Mouse (Mus musculus): ENCODE measurements around the gene Il12rb1.

Gene Il12rb1

DNA sequence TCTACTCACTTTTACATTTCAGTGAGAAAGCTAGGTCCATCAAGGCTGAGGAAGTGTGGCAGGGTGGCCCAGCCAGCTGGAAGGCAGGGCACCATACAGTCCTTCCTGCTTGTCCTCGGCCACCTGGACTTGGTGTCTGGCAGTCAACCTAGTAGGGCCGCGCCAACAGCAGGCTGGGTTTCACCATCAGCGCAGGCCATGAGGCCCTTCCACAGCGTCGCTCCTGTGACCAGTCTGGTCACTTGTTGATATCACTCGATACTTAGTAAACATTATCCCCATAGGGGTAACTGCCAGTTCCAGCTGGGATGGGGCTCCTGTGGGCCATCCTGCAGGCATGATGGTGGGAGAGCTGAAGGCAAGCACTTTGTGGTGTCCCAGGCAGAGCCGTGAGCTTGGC is 23.3 kb downstream of the Il12rb1 start:
- no peak for DNase-seq (ENCODE audit: low spot score)

DNA sequence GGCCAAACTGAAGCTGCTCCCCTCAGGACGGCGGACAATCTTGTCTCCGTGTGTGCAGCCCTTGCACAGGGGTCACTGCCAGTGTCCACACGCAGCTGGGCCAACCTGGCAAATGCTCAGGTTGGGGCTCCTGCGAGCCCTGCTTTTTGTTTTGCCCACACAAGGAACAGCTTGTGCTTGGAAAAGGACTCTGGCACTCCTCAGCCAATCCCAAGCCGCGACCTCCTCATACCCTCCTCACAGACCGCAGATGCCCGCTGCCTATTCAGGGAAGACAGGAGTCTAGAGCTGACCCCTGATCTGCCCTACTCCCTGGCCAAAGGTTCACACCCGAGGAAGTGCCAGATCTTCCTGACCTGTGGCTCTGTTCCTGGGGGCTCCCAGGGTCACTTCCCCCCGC is 24.1 kb downstream of the Il12rb1 start:
- DNase-seq (ENCODE audit: low spot score) = no peak

GRCm38 (mm10) chr8:70833018-70833482 is 24.8 kb downstream of the Il12rb1 start:
- DNase-seq (ENCODE audit: low spot score) = peak; percentile 46

GRCm38 (mm10) chr8:70833520-70833919 is 25.3 kb downstream of the Il12rb1 start:
- peak; percentile 74 for DNase-seq (ENCODE audit: low spot score)

DNA sequence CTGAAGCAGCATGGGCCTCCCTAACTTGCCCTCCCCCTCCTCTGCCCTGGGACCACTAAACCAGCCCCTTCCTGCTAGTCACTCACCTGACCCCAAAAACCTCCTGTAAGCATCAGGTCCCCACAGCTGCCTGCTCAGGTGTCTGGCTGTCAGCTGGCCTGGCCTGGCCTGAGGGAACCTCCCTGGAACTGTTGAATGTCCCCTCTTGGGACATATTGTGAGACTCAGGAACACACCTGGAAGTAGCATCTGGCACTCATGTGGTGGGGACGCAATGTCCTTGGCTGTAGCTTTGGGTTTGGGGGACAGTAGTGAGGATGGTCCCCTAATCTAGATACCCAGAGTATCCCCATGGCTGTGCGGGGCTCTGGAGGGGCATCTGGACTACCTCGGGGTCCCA is 25.8 kb downstream of the Il12rb1 start:
- no peak for DNase-seq (ENCODE audit: low spot score)

GRCm38 (mm10) chr8:70836666-70837065 is 28.4 kb downstream of the Il12rb1 start:
- DNase-seq (ENCODE audit: low spot score) = no peak

GRCm38 (mm10) chr8:70838654-70839407 is 30.6 kb downstream of the Il12rb1 start:
- DNase-seq (ENCODE audit: low spot score) = no peak

DNA sequence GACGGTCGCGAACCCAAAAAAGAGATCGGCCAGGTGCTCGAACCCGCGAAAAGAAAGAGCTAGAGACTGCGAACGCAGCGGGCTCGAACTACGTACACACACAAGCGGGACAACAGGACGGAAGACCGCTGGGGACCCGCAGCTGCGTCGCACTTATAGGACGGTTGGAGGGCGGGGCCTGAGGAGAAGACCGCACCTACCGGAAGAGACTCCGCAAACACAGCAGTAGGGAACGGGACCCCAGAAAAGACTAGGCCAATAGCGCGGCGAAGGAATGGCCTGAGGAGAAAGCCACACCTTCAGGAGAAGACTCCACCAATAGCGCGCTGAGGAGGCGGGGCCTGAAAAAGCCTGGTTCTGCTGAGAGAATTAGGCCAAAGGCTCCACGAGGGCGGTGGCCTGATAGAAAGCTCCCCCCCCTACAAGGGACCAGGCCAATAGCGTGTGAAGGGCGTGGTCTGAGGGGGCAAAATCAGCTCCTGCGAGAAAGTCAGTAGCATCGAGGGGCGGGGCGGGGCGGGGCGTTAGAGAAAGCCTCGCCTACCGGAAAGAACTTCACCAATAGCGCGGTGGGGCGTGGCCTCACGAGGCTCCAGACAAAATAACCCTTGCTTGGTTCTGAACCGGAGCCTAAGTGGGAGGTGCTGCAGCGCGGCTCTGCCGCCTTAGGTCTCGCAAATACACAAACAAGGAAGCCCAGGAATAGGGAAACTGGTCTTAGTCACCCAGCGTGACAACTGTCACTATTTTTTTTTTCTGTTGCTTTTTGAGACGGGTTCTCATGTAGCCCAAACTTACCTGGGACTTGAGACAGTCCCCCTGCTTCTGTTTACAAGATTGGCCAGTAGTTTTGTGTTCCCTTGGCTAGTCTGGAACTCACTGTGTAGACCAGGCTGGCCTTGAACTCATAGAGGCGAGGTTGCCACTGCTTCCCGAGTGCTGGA is 31.4 kb downstream of the Il12rb1 start, which contains the start of gene Arrdc2:
Gene Arrdc2 (minus strand): TSS at position 313 of the 944 bp plus-strand sequence.
- peak; percentile 100 for DNase-seq (ENCODE audit: low spot score)

GRCm38 (mm10) chr8:70840590-70840989 is 32.3 kb downstream of the Il12rb1 start:
- no peak for DNase-seq (ENCODE audit: low spot score)

DNA sequence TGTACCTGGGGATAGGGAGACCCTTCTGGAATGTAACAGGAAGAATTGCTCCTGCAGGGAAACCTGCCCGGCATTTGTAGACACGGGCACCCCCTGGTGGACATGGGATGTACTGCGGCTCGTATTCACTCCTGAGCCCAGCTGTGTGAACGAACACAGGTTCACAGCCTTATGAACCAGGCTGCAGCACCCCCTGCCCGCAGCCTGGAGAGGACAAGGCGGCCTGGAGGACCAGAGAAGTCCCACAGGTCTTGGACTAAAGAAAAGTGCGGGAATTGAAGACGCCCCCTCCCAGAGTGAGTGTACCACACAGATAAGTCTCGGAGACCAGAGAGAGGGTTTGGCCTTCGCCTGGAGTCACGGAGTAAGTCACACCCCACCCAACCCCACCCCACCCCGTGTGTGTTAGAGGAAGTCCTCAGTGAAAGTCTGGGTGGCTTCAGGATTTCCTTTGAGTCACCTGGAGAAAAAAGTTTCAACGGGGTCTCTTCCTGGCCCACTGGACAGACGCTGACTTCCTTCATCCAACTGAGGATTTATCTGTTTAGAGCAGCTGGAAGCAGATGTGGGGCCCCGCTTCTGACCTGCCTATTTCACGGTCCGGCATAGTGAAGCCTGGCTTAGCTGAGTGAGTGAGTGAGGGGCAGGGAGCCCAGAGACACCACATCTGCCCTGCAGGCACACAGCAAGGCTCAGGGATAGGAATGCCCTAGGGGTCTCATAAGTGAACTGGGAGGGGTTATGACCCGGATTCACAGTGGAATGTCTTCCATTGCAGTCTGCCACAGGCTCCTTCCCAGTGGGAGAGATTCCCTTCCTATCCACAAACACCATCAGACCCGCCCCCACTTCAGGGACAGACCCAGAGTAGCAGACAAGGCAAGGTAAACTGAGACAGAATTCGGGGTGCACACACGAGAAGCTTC is 33.2 kb downstream of the Il12rb1 start:
- peak; percentile 93 for DNase-seq (ENCODE audit: low spot score)

- DNase-seq (ENCODE audit: low spot score) = no peak
Measured at GRCm38 (mm10) chr8:70842484-70842883, 34.2 kb downstream of the Il12rb1 start.

DNA sequence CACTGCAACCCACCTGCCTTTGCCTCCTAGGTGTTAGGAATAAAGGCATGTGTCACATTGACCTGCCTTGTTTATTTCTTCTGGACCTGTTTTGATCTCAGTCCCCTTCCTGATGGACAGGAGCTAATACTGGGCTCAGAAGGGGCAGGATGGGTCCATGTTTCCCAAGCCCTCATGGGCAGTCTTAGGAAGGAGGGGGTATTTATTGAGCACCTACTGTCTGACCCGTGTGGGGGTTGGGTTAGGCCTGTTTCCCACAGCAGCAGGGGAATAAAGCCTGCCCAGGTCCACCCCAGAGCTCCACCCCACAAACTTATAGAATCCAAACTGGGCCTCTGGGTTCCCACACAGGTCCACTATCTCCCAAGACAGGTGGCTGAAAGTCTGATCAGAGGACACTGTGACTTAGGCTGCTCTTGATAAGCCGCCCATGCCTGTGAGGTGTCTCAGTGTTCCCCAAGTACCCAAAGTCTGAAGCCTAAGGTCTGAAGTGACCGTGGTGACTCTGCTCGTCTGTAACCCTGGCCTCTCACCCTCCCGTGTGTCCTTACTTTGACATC is 35.0 kb downstream of the Il12rb1 start:
- no peak for DNase-seq (ENCODE audit: low spot score)

GRCm38 (mm10) chr8:70843941-70844340 is 35.7 kb downstream of the Il12rb1 start:
- DNase-seq (ENCODE audit: low spot score) = no peak

- DNase-seq (ENCODE audit: low spot score) = peak; percentile 92
Measured at GRCm38 (mm10) chr8:70844523-70844922, 36.3 kb downstream of the Il12rb1 start.

DNA sequence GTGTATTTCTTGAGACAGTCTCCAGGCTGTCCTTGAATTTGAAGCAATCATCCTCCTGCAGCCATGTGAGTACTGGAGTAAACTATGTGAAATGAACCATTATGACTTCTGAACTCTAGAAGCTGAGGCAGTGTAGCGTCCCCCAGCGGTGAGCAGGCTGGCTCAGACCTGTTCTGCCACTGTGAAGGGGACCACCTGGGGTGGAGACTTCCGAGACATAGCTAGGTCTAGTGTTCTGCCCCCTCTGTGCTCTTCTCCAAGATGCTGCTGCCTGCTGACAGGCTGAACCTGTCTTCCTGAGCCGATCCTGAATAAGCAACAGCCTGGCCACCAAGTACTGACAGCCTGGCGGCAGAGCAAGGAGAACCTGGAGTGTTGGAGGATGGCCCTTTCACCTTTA is 36.9 kb downstream of the Il12rb1 start:
- DNase-seq (ENCODE audit: low spot score) = no peak

GRCm38 (mm10) chr8:70846371-70847154 is 38.3 kb downstream of the Il12rb1 start:
- DNase-seq (ENCODE audit: low spot score) = no peak

DNA sequence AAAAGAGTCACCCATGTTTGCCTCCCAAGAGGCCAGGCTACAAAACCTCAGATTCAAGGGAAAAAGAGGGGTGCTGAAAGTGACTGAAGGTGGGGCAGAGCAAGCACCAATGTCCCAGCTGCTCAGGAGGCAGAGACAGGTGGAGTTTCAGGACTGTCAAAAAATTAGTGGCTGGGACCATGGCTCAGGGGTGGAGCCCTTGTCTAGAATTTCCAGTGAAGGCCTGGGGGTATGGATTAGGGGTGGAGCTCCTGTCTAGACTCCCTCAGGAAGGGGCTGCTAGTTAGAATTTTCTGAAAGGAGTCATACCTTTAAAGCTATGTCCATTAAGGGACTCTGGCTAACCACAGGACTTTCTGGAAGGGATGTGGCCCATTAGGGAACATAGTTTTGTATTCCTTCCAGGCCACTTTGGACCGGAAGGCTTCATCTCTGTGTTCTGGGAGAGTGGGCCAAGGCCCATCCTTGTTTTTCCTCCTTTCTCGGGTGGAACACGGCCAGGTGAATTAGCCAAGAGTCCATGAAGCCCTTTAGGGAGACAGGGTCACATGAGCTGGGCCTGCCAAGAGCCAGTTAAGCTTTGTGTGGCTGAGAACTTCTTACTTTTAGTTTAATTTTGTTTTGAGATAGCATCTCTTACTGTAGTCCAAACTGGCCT is 41.2 kb downstream of the Il12rb1 start:
- no peak for DNase-seq (ENCODE audit: low spot score)

- no peak for DNase-seq (ENCODE audit: low spot score)
Measured at GRCm38 (mm10) chr8:70850132-70850845, 42.0 kb downstream of the Il12rb1 start.

DNA sequence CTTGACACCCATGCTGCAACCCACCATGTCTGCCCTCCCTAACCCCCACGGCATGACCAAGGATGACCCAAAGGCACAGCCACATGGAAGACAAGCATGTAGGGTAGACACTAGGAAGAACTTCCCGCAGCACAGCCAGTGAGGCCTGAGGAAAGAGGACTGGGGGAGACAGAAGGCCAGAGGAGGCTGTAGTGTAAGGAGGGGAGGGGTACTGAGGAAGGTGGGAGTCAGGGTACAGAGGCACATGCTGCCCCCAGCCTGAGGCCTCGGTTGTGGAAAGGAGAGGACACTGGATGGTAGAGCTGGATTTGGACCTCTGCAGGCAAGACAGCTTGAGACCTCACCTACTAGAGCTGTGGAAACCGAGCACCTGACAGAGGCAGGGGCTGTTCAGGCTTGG is 42.7 kb downstream of the Il12rb1 start:
- DNase-seq (ENCODE audit: low spot score) = no peak
